Mouse (Mus musculus) stomach, embryonic 15.5 days (tissue): ENCODE results near the gene Wrb. TPM values are rescaled to one million over a fixed set of nuclear protein-coding genes. Genes with fewer than 3 reads are reported as not detected.
"Not testable (repeated sequence)": the region's sequence is repeated elsewhere in the genome, so short reads cannot be mapped to it uniquely, and the experiment has no call there.

Experiments
- ATAC-seq: fragments of 200-750 bp; cut with Nextera tagmentation; 2 replicates; pipeline ENCODE4 v1.8.0; 2017; ENCODE audit warnings: low read depth, moderate number of reproducible peaks, moderate TSS enrichment; ENCODE audit not compliant: insufficient read depth, low FRiP score
- H3K27ac ChIP-seq: fragments of 300-500 bp; sonication (generic); 2 replicates; pipeline ENCODE4 v1.5.1; 2015; ENCODE audit warnings: mild to moderate bottlenecking, inconsistent platforms
- H3K27me3 ChIP-seq: fragments of 300-500 bp; sonication (generic); replicated peaks from 2 replicates; pipeline ENCODE4 v1.6.1; 2015; ENCODE audit warnings: inconsistent platforms
- H3K36me3 ChIP-seq: fragments of 300-500 bp; sonication (generic); 2 replicates; pipeline ENCODE4 v1.6.1; 2015; ENCODE audit warnings: inconsistent platforms
- H3K4me1 ChIP-seq: fragments of 300-500 bp; sonication (generic); 2 replicates; pipeline ENCODE4 v1.6.1; 2015; ENCODE audit warnings: inconsistent platforms
- H3K4me2 ChIP-seq: fragments of 300-500 bp; sonication (generic); 2 replicates; pipeline ENCODE4 v1.6.1; 2015; ENCODE audit warnings: mild to moderate bottlenecking, inconsistent platforms
- H3K4me3 ChIP-seq: fragments of 300-500 bp; sonication (generic); replicated peaks from 2 replicates; pipeline ENCODE4 v1.5.1; 2015; ENCODE audit warnings: inconsistent platforms
- H3K9ac ChIP-seq: fragments of 300-500 bp; sonication (generic); 2 replicates; pipeline ENCODE4 v1.6.1; 2015; ENCODE audit warnings: inconsistent platforms
- H3K9me3 ChIP-seq: fragments of 300-500 bp; sonication (generic); 2 replicates; pipeline ENCODE4 v1.6.1; 2016; ENCODE audit warnings: inconsistent platforms
- WGBS: fragments of 180-500 bp; shearing (Covaris S2); methylation state at CpG from one replicate; pipeline ENCODE4 v1.1.7; 2015; 5-methylcytosine and 5-hydroxymethylcytosine counted together
- polyA plus RNA-seq: library from polyadenylated mRNA; unstranded; fragments of >200 nt; fragmentation: Nextera tagmentation; extraction: Ambion mirVana; gene quantifications from 2 replicates; pipeline ENCODE4 v1.2.1, GENCODE M21; 2015

Wrb gene
- polyA plus RNA-seq, 1 experiment from 2014 or later: 65.5 TPM

DNA sequence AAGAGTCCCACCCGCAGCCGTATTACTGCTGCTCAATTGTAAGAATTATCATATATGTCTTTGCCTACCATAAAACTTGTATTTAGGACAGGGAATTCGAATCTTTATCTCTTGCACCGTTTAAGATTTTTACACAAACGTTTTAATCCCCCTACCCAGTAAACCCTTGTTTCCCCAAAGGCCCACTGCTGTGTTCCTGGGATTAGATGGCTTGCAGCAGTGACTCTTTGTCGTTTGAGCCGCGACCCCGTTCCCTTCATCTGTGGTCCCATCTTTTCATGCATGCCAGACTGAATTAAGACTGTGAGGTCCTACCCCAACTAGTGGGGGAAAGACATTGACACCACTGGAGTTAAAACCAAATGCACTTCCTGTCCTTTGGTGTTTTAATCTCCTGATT, 16.7 kb upstream of the Wrb start:
- H3K27ac ChIP-seq: peak overlapping the region; percentile 97
- no peaks in the 10 kb centered on the region for H3K9me3 ChIP-seq
- peaks cover 21% of the 10 kb centered on the region for H3K36me3 ChIP-seq
- H3K4me3 ChIP-seq: peak overlapping the region; percentile 92
- H3K9ac ChIP-seq: peak overlapping the region; percentile 51
- ATAC-seq: no peak
- 4% methylated on average over 9 of the region's 9 CpGs for WGBS
- peaks cover 14% of the 10 kb centered on the region for H3K4me1 ChIP-seq
- H3K4me2 ChIP-seq: peak overlapping the region; percentile 59
- H3K27me3 ChIP-seq: no peaks in the 10 kb centered on the region

DNA sequence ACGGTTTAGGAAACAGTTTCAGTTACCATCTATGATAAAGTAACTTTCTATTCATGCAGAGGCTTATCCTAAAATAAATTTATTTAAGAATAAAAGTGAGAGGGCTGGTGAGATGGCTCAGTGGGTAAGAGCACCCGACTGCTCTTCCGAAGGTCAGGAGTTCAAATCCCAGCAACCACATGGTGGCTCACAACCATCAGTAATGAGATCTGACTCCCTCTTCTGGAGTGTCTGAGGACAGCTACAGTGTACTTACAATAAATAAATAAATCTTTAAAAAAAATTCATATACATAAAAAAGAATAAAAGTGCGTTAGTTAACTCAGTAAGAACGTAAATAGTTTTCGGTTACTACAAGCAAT, 478 bp upstream of the Wrb start:
- H3K9me3 ChIP-seq, H3K27ac ChIP-seq, H3K27me3 ChIP-seq, H3K9ac ChIP-seq, H3K36me3 ChIP-seq: not testable (repeated sequence)
- peak overlapping the region; percentile 80; the same call in 1 of the 2 replicates for H3K4me2 ChIP-seq
- 25% methylated on average over 6 of the region's 6 CpGs for WGBS
- H3K4me1 ChIP-seq: peaks cover 16% of the 10 kb centered on the region
- peak; percentile 15; the same call in 1 of the 2 replicates for ATAC-seq
- peak overlapping the region; percentile 65 for H3K4me3 ChIP-seq

DNA sequence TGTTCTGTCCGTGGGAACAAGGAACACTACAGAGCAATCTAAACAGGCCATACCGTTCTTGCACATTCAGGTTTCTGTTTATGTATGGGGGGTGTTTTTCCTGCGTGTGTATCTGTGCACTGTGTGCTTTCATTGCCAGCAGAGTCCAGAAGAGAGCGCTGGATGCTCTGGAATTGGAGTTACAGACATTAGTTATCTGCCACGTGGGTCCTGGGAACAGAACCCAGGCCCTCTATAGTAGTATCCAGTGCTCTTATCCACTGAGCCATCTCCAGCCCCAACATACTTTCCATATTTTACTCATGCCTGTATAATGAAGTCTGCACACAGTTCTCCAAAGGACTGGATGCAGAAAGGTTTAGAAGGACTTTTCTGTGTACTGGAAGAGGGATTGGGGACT, 607 bp downstream of the Wrb start:
- peaks cover 19% of the 10 kb centered on the region for H3K4me1 ChIP-seq
- H3K27ac ChIP-seq: peak overlapping the region; percentile 59
- peak overlapping the region; percentile 80 for H3K4me2 ChIP-seq
- H3K9me3 ChIP-seq: no peaks in the 10 kb centered on the region
- H3K27me3 ChIP-seq: no peaks in the 10 kb centered on the region
- no peak for ATAC-seq
- under 1% methylated on average over 5 of the region's 5 CpGs for WGBS
- peak overlapping the region; percentile 65 for H3K4me3 ChIP-seq
- H3K9ac ChIP-seq: peak overlapping the region; percentile 43
- no peaks in the 10 kb centered on the region for H3K36me3 ChIP-seq

DNA sequence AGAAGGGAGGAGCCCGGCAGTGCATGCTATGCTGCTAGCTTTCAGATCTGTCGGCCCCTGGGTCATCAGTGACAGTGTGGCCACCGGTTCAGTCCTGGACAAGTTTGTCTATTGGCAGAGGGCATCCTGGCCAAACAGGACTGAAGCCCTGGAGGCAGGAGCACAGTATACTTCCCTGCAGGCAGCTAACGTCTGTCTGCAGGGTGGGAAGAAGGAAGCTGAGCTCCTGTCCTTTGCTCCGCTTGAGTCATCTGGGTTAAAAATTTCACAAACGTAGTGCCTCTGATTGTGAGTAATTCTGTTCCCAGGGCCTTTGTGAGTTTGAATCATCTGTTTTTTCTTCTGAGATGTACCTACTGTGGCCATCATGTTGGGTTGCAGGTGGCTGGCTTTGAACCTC, 3.6 kb downstream of the Wrb start:
- no peak for ATAC-seq
- Histone ChIP-seq H3K4me1 (peaks cover 28% of the 10 kb centered on the region), H3K9ac (no peak overlapping the region), H3K4me2 (no peak overlapping the region), H3K4me3 (no peak overlapping the region), H3K9me3 (no peaks in the 10 kb centered on the region), H3K27ac (peak overlapping the region; percentile 81), H3K27me3 (no peaks in the 10 kb centered on the region), H3K36me3 (no peaks in the 10 kb centered on the region)
- 59% methylated on average over 6 of the region's 6 CpGs for WGBS

DNA sequence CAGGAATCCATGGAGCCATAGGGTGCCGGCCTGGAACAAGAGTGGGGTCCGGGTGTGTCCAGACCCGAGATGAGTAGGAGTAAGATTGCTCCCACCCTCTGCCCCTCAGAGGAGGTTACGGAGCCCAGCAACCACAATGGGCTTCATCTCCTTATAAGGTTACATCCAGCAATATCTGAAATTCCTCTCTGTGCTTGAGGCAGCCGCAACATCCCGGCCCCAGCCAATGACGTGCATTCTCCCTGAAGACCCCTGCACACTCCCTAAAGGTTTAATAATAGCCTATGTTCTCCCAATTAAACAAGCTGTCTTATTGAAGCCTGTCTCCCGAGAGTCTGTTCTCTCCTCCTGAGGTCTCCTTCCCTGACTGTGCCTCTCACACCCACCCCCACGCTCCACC, 4.1 kb downstream of the Wrb start:
- WGBS: 52% methylated on average over 9 of the region's 9 CpGs
- H3K4me2 ChIP-seq: no peak overlapping the region
- H3K27me3 ChIP-seq: no peaks in the 10 kb centered on the region
- H3K9ac ChIP-seq: no peak overlapping the region
- H3K4me3 ChIP-seq: no peak overlapping the region
- H3K9me3 ChIP-seq: no peaks in the 10 kb centered on the region
- H3K4me1 ChIP-seq: peaks cover 28% of the 10 kb centered on the region
- H3K36me3 ChIP-seq: no peaks in the 10 kb centered on the region
- peak overlapping the region; percentile 81 for H3K27ac ChIP-seq
- ATAC-seq: no peak

DNA sequence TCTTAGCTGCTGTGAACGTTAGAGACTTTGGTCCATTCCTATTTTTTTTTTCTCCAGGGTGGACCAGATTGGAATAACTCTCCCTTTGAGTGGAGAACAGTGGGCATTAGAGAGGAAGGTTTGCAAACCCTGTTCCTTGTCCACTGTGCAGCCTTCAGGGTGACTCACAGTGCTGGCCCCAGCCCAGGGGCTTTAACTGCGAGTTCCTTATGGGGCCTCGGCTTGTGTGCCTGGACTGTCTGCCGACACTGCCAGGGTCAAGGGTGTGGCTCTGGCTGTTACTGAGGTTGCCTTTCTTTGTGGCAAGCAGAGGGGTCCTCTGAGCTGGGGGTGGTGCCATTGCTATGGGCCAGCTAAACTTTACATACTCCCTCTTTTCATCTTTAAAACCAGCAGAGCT, 5.8 kb downstream of the Wrb start:
- Histone ChIP-seq H3K4me3 (no peak overlapping the region), H3K9ac (no peak overlapping the region), H3K27ac (peak overlapping the region; percentile 26), H3K4me1 (peaks cover 27% of the 10 kb centered on the region), H3K4me2 (no peak overlapping the region), H3K9me3 (no peaks in the 10 kb centered on the region), H3K36me3 (no peaks in the 10 kb centered on the region), H3K27me3 (no peaks in the 10 kb centered on the region)
- ATAC-seq: peak; percentile 33; the same call in 1 of the 2 replicates
- 41% methylated on average over 4 of the region's 4 CpGs for WGBS

DNA sequence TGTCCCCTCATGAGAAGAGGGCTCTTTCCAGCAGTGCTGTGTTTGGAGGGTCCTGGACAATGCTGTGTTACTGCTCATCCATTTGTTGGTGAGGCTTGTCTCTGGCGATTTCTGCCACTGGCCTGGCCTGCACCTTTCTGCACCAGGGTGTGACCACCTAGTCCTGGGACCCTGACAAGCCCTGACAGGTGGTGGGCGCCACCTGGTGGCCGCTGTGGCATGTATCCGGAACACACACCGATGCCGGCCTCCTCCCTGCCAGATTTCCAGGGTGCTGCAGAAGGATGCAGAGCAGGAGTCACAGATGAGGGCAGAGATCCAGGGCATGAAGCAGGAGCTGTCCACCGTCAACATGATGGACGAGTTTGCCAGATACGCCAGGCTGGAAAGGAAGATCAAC, 6.3 kb downstream of the Wrb start:
- H3K27me3 ChIP-seq: no peaks in the 10 kb centered on the region
- no peaks in the 10 kb centered on the region for H3K36me3 ChIP-seq
- 16% methylated on average over 9 of the region's 9 CpGs for WGBS
- H3K9ac ChIP-seq: no peak overlapping the region
- no peaks in the 10 kb centered on the region for H3K9me3 ChIP-seq
- no peak overlapping the region for H3K4me2 ChIP-seq
- peaks cover 22% of the 10 kb centered on the region; the same call in 1 of the 2 replicates for H3K4me1 ChIP-seq
- peak overlapping the region; percentile 26; the same call in 1 of the 2 replicates for H3K27ac ChIP-seq
- no peak overlapping the region for H3K4me3 ChIP-seq
- ATAC-seq: peak; percentile 34; the same call in 1 of the 2 replicates

DNA sequence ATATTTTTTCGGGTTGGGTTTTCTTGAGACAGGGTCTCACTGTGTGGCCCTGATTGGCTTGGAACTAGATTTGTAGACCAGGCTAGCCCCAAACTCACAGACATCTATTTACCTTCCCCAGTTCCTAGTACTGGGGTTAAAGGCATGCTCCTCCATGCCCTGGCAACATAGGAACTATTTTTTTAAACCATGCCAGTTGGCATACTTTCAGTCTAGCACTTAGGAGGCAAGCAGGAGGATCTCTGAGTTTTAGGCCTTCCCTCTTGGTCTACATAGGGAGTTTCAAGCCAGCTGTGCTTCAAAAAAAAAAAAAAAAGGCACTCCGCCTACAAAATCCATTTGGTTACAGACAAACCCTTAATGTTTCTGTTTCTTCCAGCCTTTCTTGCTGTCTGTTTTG, 9.3 kb downstream of the Wrb start:
- H3K4me3 ChIP-seq: no peak overlapping the region
- H3K27ac ChIP-seq: no peak overlapping the region
- 89% methylated on average over 2 of the region's 2 CpGs for WGBS
- H3K27me3 ChIP-seq: no peaks in the 10 kb centered on the region
- peaks cover 14% of the 10 kb centered on the region; the same call in 1 of the 2 replicates for H3K4me1 ChIP-seq
- no peak overlapping the region for H3K9ac ChIP-seq
- ATAC-seq: no peak
- no peaks in the 10 kb centered on the region for H3K9me3 ChIP-seq
- no peak overlapping the region for H3K4me2 ChIP-seq
- H3K36me3 ChIP-seq: no peaks in the 10 kb centered on the region

DNA sequence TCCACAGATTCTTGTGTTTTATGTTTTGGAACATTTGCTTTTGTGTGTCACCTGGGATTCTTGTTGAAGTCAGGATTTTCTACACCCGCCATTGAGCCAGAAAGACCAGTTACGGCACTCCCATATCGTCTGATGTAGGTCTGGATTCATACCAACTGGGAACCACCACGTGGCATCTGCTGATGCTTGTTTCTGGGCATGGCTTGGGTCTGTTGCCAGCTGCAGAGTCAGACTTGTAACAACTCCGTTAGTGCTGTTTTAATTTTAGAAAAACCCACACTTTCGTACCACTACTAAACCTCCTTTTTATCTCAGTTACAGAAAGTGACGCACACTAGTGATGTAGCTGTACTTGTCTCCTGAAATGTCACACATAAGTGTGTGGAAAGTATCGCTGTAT, 10.8 kb downstream of the Wrb start:
- WGBS: 85% methylated on average over 8 of the region's 8 CpGs
- no peaks in the 10 kb centered on the region for H3K36me3 ChIP-seq
- peaks cover 13% of the 10 kb centered on the region; the same call in 1 of the 2 replicates for H3K4me1 ChIP-seq
- no peaks in the 10 kb centered on the region for H3K27me3 ChIP-seq
- H3K27ac ChIP-seq: peak overlapping the region; percentile 19; the same call in 1 of the 2 replicates
- no peaks in the 10 kb centered on the region for H3K9me3 ChIP-seq
- ATAC-seq: no peak
- no peak overlapping the region for H3K4me2 ChIP-seq
- no peak overlapping the region for H3K9ac ChIP-seq
- H3K4me3 ChIP-seq: no peak overlapping the region

DNA sequence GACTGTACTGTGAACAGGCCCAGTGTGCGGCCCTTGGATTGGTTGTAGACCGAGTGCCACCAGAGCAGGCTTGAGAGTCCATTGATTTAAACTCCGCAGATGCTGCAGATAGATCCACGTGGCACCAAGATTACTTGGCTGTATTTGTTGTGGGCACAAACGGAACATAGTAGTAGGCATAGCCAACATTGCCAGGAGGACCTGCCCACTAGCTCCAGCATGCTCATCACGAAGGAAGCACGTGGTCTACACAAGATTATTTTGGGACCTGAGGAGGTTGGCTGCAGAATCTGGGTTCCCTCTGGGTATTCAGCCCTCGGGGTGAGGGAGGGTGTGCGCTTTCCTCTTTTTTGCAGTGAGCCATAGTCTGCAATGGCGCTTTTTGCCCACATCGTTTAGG, 12.0 kb downstream of the Wrb start:
- WGBS: 86% methylated on average over 11 of the region's 11 CpGs
- Histone ChIP-seq H3K27ac (no peak overlapping the region), H3K4me2 (no peak overlapping the region), H3K9me3 (no peaks in the 10 kb centered on the region), H3K4me1 (0 out of 2 replicates have a peak, but pooled peaks cover 5% of the 10 kb centered on the region), H3K4me3 (no peak overlapping the region), H3K9ac (no peak overlapping the region), H3K27me3 (no peaks in the 10 kb centered on the region), H3K36me3 (no peaks in the 10 kb centered on the region)
- no peak for ATAC-seq

DNA sequence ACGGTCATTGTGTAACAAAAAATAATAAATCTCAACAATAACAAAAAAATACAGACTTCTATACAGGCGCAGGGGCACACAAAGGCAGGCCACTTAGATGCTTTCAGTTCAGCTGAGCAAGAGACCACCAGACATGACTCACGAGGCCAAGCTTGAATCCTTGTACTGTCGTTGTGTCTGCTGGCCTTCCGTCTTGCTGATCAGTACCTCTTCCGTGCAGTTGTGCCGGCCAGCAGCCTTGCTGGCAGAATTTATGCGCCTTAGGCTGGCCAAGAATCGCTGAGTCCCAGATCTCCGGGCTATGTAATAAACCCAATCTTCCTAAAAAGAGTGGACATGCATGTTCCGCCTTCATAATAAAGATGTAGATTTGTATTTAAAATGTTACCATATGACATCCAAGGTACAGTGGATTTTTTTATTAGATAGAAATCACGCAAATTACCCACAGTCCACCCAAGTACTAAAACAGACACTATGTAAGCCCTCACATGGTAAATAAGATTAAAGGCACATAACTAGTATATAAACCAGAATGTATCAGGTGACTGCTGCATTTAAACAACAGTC, 13.4 kb downstream of the Wrb start:
- Histone ChIP-seq H3K4me3 (peak overlapping the region; percentile 50), H3K4me1 (0 out of 2 replicates have a peak, but pooled peaks cover 5% of the 10 kb centered on the region), H3K36me3 (no peaks in the 10 kb centered on the region), H3K4me2 (peak overlapping the region; percentile 88), H3K9ac (peak overlapping the region; percentile 67), H3K9me3 (no peaks in the 10 kb centered on the region), H3K27ac (peak overlapping the region; percentile 33), H3K27me3 (no peaks in the 10 kb centered on the region)
- ATAC-seq: peak; percentile 11; the same call in 1 of the 2 replicates
- WGBS: 55% methylated on average over 12 of the region's 12 CpGs

DNA sequence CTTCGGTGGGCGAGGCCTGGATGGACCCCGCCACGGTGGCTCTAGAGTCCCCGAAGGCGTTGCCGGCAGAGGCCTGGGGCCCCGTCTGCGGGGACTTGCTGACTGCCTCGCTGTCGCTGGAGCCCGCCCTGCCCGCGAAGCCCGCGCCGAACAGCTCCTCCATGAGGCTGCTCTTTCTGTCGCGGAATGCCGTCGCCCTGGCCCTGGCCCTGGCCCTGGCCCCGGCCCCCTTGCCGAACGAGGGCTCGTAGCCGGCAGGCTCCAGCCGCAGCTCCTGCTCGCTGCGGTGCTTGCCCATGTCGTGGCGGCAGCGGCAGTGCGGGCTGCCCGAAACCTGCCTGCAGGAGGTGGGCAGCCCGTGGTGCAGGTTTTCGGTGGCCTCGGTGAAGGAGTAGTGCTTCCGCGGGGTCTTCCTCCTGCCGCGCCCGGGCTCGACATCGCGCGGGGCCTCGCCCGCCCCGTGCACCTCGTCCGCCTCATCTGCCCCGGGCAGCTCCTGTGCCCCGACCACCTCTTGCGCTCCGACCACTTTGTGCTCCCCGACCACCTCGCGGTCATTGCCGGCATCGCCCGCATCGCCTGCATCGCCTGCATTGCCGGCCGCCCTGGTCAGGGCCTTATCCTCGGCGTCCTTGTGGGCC, 14.0 kb downstream of the Wrb start:
- WGBS: under 1% methylated on average over 62 of the region's 67 CpGs
- peak; percentile 78 for ATAC-seq
- Histone ChIP-seq H3K36me3 (no peaks in the 10 kb centered on the region), H3K9me3 (no peaks in the 10 kb centered on the region), H3K4me3 (peak overlapping the region; percentile 50), H3K27me3 (no peaks in the 10 kb centered on the region), H3K9ac (peak overlapping the region; percentile 67), H3K4me1 (0 out of 2 replicates have a peak, but pooled peaks cover 5% of the 10 kb centered on the region), H3K27ac (peak overlapping the region; percentile 33), H3K4me2 (peak overlapping the region; percentile 88)
